Mouse (Mus musculus): ENCODE measurements around the gene Lrig1.

The Lrig1 gene

DNA sequence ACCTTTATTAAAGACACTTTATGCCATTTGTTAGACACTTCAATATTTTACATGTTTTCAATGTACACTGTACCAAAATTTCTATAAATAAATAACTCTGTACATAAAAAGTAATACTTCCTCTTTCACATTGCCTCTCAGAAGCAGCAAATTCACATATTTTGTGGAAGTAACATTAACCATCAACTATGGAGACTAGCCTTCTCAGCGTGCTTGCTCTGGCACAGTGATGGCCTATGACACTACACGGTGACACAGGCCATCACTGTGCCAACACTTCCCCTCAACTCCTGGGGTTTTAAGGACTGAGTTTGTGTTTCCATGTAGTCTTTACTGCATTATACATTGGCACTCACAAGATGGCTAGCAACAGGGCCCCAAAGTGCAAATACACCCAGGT lies 95.4 kb downstream of the Lrig1 start:
- no peak for DNase-seq

DNA sequence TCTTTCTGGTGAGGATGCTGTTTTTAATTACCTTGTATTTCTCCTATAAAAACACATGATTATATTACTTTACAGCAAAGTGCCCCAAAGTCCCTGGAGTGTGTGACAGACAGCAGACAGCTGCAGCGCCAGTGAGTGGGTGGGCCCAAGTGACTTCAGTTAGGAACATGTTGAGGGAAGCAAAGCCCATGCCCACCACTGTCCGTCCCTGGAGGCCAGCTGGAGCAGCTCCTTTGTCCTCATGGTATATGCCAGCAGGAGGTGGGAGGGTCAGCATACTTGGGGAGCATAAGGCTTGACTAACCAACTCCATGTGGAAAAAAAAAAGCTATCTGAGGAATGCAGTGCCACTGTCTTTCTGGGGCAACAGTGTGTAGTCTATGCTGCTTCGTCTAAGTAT lies 95.9 kb downstream of the Lrig1 start:
- DNase-seq = no peak

DNA sequence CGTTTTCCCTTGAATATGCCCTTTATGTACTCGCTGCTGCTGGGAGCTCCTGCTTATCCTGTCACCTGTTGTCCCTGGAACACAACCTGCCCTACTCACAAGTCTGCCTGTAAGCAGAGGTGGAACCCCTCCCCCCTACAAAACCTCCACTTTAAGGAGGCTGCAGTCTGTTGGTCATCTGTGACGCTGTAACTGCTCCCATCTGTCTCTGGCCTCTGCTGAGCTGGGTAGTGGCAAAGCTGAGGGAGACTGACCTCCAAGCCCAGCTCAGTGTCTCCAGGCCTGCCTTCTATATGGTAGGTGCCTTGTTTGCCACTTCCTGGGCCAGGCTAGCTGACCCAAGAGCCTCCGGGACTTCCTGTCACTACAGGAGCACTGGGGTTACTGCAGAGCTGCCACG lies 98.1 kb downstream of the Lrig1 start:
- DNase-seq = no peak

DNA sequence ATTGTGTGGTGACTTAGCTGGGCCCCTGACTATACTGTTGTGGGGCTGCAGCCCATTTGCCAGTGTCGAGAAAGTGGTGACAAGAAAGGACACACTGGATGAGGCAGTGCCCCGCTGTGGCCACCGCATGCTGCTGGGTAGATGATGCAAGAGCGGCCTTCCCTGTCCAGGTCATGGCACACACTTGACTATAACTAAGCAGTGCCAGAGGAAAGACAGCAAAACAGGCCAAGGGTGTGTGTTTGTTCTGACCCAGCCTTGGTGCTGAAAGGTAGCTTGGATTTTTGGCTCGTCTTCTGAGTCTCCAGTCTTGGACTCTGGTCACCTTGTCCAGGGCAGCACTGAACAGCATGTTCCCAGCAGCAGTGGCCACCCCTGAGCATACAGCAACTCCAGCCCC lies 98.9 kb downstream of the Lrig1 start:
- no peak for DNase-seq

DNA sequence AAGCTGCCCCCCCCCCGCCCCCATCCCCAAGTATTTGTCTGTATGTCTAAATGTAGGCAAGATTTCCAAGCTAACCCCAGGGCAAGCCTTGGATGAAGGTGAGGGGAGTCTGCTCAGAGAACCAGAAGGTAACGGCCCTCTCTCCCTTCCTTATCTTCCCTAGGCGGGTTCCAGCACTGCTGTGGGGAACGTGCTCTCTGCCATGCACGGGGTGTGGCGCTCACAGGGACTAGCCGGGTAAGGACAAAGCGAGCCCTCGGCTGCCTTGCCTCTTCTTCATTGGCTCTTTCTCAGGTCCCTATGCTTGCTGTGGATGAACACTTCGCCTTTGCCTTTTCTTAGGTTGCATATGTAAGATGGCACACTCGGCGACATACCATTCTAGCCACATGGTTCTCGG lies 100.9 kb downstream of the Lrig1 start:
- DNase-seq = no peak

DNA sequence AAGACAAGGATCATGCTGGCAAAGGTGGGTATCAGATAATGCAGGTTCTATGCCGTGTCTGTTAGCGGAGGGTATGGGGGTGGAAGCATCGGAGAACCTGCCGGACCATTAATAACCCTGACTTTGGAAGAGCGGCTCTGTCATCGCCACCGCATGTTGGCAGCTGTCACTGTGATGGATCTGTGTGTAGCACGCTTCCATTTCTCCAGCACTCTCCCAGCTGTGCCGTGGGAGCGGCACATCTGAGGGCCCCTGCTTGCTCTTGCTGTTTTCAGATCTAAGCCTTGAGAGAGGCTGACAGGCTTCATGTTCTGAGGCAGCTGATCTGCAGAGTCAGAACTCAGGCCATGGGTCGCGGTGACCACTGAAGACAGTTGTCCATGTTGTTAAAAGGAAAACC lies 101.5 kb downstream of the Lrig1 start:
- no peak for DNase-seq

DNA sequence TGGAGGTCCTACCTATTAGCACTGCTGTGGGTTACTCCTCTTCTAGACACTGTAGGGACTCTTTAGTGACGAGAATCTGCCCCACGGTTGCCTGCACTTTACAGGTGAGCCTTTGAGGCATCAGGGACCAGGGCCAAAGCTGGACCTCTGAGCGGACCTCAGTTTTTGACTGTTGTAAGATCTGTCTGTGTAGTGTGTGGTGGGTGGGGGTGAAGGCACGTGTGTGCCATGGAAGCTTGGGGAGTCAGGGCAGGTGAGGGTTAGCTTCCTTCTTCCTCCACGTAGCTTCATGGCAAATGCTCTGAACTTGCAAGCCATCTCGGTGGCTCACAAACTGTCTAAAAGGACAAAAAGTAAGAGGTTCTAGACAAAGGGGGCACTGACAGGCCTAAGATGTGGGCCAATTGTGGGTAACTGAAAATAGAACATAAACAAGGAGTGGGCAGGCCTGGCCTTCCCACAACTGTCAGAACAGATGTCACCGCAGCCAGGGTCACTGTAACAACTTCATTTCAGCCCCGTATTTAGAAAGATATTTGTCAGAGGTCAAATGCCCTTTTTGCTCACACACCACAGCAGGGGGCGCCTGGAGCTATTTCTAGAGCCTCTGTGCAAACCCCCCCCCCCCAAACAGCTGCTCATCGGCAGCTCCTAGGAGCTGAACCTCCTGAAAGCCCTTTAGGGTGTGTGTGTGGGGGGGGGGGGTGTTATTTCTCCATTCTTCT lies 103.0 kb downstream of the Lrig1 start:
- DNase-seq = peak; percentile 76

DNA sequence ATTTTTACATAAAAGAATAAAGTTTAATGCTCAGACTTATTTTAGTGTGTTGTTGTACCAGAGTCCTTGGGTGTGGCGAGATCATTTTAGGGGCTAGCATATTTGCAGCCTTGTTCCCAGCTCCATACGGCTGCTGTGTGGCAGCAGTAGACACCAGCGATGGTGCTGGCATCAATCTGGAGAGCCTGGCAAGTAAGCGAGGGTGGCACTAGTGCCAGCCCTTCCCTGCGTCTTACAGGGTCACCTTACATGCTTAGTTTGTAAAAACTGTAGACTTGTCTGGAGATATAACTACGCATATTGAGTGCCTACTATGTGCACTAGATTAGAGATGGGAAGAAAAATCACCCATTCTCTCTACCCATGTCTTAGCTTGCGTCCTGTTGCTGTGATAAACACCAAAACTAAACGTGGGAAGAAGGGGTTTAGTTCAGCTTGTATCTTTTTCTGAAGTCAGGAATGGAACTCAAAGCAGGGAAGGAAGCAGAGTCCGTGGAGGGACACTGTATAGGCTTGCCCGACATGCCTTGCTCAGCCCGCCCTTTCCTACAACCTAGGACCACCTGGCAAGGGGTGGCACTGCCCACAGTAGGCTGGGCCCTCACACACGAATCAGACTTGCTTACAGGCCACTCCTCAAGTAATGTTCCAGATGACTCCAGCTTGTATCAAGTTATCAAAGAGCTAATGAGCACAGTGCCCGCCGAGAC lies 103.8 kb downstream of the Lrig1 start:
- no peak for DNase-seq

DNA sequence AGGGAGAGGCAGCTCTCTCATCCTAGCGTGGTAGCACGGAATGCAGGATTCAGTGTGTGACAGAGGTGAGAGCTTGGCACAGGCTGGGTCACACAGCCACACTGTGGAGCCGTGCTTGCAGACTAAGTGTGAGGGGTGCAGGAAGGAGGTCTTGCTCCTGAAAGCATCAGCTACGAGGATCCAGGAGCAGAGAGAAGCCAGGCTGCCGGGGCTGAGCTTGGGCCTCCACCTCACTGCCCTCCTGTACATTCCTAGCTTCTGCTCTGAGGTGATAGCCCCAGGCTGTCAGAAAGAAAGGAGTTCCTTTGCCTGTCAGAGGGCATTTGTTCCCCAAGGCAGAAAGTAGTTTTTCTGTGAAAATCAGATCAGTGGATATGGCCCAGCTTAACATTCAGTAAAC lies 104.8 kb downstream of the Lrig1 start:
- no peak for DNase-seq

DNA sequence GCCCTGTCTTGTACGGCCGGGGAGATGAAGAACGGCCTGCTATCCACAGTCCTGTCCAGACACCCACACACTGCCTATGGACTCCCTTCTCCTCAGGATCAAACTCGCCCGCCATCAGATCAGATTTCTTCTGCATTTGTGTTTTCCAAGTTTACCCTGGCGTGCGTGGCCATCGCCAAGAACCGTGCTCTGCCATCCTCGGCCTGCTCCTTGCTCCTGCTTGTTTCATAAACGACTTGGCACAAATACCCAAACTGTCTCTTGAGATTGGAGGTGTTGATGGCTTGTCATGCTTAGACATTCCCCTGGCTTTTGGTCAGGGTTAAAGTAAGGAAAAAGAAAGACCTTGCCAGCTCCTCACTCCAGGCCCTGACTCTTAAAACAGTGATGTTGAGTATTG lies 105.2 kb downstream of the Lrig1 start:
- DNase-seq = no peak

DNA sequence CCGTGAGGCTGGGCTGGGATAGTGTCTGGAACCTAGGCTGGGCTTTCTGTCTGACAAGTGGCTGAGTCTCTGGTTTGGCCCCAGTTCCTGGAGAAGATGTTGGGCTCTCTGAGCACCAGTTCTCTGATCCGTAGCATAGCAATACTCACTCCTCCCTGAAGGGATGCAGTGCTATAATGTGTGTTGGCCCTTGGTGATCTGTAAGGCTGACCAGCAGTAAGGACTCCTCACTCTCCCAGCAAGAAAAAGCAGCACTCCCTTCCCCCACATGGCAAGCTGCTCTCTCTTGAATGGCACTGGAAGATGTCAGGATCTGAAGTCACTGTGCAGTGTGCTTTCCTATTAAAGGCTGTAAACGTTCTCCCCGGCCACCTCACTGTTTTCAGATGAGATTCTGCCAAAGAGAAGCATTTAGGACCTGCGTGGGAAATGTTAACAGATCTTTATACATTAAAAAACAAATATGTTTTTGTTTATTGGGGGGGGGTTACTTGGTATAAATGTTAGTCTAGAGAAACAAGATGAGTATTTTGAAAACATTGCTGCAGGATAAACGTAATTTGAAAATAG lies 105.8 kb downstream of the Lrig1 start:
- DNase-seq = no peak

DNA sequence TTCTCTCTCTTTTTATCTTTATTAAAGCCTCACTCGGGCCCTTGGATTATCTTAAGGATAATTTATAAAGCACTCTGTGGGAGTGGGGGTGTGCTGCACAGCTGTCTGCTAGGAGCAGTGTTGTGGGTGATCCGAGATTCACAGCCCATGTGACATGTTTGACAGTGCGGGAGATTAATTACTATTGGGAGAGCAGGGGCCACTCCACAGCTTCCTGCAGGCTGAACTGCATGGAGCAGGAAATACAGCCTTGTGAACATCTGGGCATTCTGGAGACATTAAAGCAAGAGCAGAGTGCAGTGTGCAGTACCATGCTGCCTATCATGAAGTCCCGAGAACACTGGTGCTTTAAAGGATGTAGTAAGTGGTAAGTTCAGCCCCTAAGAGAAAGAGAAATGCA lies 107.2 kb downstream of the Lrig1 start:
- DNase-seq = no peak

DNA sequence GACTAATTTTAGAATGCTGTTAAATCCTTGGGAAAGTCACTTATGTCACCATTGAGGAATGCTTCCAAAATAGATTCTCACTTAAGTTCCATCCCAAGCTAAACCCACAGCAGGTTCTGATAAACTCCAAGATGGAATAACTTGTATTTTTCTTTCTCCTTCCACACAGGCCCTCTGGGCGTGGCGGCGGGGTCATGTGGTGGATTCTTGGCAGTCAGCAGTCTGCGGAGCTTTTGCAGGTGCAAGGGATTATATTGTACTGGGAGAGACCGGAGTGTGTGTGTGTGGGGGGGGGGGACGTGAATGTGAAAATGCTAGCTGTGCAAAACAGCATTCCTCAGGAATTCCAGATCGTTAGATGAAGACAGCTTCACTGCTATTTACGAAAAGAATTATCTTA lies 107.7 kb downstream of the Lrig1 start:
- DNase-seq = no peak

DNA sequence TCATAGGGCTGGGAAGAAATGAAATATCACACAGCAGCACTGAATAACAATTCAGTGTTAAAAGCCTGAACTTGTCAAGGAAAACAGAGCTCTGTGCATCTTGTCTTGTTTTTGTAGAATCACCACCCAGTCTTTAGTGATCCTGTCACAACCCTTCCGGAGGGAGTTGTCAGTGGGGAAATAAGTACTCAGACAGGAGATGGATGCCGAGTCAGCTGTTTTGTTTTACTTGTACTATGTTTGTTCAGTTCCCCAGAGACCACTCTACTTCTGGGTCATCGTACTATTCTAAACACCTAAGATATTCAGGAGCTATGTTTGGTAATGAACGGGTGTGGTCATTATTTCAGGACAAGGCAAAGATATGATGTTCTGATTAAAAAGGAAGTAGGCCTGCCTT lies 111.6 kb downstream of the Lrig1 start:
- no peak for DNase-seq

DNA sequence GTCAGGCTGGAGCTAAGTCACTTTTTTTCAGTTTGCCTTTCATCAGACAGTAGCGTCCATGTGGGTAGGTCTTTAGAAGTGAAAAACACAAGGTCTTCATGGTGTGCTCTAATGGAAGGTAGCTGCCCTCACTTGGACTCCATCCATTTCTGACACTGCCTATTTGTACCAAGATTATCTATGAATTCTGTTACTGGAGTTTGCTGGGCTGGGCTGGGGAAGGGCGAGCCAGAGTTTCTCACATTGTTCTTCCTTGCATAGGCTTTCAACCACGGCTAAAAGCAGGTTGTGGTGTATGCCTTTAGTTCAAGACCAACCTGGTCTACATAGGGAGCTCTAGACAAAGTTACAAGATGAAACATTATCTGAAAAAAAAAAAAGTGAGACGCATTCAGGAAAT lies 115.0 kb downstream of the Lrig1 start:
- no peak for DNase-seq

DNA sequence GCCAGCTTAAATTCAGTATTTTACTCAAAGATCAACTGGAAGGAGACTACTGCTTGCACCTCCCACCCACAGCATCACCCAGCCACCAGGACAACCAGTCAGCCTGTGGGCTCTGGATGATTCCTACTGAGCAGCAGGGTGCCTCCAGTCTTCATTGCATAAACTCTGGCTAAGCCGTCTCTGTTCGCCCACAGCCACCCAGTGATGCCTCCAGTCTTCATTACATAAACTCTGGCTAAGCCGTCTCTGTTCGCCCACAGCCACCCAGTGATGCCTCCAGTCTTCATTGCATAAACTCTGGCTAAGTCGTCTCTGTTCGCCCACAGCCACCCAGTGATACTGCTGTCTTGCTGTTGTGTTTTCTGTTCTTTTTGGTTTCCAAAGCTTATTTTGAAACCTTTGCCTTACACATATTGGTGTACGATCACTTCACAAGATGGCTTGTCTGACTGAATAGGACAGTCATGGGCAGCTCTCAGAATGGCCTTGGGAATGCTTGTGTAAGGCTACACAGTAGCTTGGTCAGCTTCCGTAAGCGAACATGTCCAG lies 115.7 kb downstream of the Lrig1 start:
- no peak for DNase-seq

DNA sequence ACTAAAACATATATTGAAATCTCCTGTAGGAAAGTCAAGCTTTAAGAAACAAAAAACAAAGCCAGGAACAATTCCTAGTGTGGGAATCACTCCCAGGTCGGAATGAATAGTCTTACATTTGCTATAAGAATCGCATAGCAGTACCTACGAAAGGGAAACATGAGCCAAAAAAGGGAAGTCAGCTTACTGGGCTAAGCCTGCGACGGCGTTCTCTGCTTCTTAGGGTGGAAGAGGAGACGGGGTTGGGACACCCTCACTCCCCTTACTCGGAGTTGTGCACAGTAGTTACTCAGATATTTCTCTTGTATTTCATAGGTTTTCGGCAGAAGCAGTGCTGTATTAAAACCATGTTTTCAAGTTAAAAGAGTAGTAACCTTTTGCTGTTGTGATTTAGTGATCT lies 117.9 kb downstream of the Lrig1 start:
- no peak for DNase-seq

DNA sequence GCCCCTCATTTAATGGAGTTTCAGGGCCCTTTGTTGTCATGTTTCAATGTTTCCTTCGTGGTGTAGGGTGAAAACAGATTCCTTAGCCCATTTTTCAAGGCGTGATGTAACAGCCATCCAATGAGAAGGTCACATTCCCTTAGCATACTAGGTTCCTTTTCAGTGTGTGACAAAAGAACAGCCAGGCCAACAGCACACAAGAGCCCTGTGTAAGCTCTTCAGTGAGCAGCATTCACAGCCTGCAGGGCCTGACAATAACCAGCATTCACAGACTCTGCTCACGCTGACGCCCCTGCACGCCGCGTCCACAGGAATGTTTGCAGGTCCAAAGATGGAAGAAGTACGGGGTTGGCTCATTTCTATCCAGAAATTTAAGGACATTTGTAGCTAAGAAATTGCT lies 122.0 kb downstream of the Lrig1 start:
- no peak for DNase-seq

DNA sequence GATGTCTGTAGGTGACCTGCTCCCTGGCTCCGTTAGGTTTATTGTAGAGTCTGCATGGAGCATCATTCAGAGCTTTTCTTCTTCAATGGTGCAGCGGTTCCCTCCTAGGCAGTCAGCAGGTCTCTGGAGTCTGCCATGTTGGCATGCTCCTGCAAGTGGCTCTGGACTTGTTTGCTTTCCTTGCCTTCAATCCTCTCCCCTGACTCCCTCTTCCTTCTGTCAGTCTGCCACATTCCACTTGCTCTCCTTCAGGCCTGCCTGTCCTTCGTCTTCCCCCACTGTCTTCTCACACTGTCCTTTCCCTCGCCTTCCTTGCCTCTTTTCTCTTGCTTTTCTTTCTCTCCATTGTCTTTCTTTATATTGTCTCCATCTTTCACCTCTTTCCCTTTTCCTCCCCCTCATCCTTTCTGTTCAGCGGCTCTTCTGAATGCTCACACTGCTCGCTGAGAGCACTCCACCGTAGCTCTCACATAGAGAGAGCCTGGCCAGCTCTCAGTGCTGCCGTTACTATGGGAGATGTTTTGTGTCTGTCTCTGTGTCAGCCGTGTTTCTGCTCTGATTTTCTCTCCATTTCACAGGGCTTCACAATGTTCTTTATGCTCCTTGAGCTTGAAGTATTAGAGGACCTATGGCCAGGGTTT lies 124.3 kb downstream of the Lrig1 start:
- no peak for DNase-seq

DNA sequence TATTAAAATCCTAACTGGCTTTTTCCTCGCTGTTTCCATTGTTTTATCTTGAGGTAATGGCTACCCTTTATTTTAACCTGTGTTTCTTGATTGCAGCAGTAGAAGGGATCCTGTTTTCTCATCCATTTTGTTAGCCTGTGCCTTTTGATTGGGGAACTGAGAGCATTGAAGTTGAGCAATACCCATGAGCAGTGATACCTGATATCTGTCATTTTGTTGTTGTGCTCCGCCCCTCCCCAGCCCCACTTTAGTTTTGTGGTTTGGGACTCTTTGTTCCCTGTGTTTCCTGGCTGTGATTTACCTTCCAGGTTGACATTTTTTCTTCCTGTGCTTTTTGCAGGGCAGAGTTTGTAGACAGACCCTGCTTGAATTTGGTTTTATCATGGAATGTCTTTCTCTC lies 131.9 kb downstream of the Lrig1 start:
- no peak for DNase-seq

DNA sequence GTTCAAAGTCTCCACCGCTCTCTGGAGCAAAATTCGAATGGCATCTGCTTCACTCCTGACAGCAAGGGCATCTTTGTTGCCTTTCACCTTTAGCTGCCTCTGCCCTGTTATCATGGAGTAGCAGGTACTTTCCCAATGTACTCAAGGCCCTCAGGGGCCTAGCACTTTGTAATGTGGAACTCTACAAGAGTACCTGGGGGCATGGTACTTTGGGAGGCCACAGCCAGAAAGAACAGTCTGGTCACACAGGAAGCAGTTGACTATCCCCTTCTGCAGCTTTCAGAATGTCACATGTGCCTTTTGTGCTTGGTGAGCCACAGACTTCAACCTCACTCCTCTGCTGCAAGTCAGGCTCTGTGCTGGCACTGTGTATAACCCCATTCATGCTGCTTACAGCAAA lies 134.2 kb downstream of the Lrig1 start:
- DNase-seq = no peak

DNA sequence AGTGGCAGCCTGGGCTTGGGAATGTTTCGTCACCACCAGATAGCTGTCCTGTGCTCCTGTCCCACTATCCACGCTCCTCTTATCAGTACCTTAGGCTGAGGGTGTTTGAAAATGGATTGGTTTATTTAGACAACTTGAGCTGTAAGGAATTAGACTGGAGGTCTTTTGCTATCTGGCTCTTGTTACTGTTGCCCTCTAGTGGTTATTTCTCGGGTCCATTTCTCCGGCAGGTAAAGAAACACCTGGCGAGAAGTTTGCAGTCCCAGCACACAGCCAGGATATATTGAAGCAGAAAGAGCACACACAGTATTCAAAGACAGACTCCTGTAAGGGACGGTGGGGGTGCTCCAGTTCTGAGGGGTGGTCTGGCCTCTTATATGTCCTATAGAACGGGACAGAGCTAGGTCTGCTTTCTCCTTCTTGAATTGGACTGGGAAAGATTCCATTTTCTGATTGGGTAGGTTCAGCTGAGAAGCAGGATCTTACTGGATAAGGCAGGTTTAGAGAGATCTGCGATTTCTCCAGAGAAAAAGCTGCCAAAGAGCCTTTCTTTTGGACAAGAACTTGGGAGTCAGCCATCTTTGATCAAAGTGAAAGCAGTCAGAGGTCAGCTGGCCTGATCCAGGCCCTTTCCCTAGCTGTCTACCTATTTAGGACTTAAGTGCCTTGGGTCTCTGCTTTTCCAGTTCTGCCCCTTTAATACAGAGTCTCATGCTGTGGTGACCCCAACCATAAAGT lies 136.6 kb downstream of the Lrig1 start:
- DNase-seq = no peak

DNA sequence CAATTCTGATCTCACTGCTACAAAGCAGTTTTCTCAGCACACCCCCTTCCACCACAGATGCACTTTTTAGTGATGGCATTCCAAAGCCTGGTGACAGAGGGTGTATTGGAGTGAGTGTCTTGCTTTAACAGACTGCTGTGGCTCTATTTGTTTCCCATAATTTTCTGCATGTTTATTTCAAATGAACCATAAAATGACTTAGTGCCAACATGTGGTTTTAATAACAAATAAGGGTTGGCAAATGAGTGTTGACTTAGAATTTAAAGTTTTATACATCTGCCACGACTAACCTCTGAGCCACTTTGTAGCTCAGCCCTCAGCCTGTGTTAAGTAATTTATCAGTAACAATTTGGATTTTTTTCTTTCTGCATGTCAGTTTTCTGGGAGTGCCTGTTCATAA lies 138.6 kb downstream of the Lrig1 start:
- DNase-seq = no peak

Data from thymus, postnatal 4 days (tissue).